Mouse (Mus musculus) bone marrow macrophage, adult 2 months (primary cell): ENCODE data around the gene Rai14.

Experiments
- CTCF ChIP-seq: IDR thresholded peaks from 2 replicates; pipeline ENCODE4 v1.5.1; 2012; ENCODE audit warnings: low read depth, mild to moderate bottlenecking, low read length, moderate library complexity
- POLR2A ChIP-seq: IDR thresholded peaks from 2 replicates; pipeline ENCODE4 v1.6.1; 2012; ENCODE audit warnings: mild to moderate bottlenecking, low read depth, low read length, borderline replicate concordance

DNA sequence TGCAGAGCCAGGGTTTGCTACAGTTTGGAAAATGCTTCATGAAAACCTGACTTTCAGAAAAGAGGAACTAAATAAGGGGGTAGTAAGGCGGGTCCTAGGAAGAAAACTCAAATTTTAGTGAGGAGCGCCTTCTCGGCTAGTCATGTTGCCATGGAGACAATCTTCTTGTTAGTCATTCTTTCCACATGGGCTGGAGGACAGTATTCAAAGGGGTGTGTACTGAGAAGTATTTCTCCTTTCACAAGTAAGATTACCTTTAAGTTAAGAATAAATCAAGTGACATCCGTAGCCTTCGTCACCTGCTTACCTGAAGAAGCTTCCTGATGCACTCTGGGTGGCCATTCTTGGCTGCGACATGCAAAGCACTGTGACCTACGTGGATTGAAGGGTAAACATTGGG lies 115.0 kb downstream of the Rai14 start:
- TF ChIP-seq POLR2A = no peak
- no peak for TF ChIP-seq CTCF
